Mouse (Mus musculus): ENCODE results near the gene Socs5.

The Socs5 gene

DNA sequence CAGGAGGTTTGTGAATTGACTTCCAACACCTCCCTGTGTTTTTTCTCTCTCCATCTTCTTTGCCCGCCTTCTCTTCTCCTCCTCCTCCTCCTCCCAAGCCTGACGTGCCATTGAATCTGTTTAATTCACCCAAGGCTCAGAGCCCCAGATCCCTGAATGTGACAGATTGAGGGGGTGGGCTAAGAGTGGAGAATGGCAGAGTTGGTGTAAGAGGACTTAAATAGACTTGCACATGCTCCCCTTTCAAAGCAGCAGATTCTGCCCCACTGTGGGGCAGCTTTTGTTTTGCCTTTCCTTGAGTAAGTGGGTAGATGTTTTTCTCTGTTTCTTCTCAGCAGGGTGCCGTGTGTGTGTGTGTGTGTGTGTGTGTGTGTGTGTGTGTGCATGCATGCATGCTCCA lies 61.6 kb downstream of the Socs5 start:
- no peak for DNase-seq (ENCODE audit: low read depth)

- DNase-seq (ENCODE audit: low read depth): peak; percentile 93
Observed at GRCm38 (mm10) chr17:87170364-87170763, 62.9 kb downstream of the Socs5 start.

DNA sequence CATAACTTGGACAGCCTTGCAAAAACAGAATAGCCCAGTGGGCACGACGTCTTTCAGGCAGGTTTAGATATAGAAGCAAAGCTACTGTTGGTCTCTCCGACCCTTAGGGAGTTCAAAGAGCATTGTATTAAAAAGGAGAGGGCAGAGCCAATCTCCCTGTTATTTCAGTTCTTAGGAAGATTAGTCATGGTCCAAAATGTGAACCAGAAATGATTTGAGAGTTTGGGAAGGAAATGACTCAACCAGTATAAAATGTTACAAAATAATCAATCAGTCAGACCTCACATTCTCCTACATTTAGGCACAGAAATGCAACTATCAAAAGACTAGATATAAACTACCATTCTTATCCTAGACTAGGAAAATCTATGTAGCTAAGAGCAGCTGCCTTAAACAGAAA lies 64.6 kb downstream of the Socs5 start:
- peak; percentile 57 for DNase-seq (ENCODE audit: low read depth)

GRCm38 (mm10) chr17:87173966-87174365 lies 66.5 kb downstream of the Socs5 start:
- DNase-seq (ENCODE audit: low read depth): no peak

DNA sequence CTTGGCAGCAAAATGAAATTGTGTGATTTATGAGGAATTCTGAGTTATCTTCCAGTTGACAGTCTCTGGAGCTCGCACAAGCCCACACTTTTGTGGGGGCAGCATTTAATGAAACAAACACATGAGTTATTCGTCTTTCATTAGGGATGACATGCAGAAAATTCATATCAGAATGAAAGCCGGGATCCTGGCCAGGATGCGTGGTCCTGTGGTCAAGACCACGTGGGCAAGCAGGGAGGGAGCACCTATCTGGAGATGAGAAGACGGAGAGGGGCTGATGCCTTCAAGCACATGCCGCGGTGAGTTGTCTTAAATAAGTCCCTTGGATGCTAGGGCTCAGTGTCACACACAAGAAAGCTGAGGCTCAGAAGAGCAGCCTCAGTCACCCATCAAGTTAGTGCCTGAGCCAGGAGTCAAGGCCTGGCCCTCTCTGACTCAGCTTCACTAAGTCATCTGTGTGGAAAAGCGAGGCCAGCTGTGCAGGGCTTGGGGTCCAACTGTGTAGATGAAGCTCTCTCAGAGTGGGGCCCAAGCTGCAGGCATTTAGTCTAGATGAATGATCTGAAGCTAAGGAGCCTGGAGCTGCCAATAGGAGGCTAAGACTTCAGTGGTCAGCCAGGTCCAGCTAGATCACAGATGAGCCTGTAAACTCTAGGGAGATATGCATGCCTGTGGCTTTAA lies 67.3 kb downstream of the Socs5 start:
- peak; percentile 33 for DNase-seq (ENCODE audit: low read depth)

DNA sequence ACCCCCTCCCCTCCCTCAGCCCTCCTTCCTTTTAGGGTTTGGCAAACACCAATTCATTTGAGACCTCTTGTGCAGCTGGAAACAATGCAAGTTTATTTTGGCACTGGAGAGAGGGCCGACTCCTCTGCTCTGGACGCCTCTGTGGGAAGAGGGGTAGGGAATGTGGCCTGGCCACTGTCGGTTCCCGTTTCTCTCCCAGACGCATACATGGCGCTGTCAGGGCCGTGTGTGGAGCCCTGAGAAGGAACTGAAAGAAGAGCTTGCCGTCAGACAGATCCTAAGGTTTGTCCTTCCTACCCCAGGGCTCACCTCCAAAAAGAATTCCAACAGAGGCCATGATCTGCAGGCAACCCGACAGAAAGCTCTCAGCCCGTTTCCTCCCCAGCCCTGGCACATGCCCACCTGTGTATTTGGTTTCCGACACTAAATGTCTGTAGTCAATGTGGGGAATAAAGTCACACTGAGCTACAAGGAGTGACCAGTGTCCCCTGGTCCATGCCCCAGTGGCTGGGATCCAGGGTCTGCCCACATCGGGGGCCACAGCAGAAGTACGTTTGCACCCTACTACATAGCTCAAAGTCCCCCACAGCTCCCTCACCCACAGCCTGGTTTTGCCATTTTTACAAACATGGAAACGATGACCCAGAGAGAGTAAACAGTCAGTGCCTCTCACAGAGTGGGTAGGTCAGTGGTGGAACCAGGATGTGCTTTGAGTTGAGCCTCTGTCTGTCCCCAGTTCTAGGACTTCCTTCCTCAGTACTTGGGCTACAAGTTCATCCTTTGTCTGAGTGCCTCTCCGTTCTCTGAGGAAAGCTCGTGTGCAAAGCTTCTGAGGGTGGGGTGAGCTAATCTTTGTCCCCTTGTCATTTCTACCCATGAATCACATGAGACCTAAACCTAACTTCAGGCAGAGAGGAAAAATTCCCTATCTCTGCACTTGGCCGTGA lies 68.9 kb downstream of the Socs5 start:
- DNase-seq (ENCODE audit: low read depth): no peak

DNA sequence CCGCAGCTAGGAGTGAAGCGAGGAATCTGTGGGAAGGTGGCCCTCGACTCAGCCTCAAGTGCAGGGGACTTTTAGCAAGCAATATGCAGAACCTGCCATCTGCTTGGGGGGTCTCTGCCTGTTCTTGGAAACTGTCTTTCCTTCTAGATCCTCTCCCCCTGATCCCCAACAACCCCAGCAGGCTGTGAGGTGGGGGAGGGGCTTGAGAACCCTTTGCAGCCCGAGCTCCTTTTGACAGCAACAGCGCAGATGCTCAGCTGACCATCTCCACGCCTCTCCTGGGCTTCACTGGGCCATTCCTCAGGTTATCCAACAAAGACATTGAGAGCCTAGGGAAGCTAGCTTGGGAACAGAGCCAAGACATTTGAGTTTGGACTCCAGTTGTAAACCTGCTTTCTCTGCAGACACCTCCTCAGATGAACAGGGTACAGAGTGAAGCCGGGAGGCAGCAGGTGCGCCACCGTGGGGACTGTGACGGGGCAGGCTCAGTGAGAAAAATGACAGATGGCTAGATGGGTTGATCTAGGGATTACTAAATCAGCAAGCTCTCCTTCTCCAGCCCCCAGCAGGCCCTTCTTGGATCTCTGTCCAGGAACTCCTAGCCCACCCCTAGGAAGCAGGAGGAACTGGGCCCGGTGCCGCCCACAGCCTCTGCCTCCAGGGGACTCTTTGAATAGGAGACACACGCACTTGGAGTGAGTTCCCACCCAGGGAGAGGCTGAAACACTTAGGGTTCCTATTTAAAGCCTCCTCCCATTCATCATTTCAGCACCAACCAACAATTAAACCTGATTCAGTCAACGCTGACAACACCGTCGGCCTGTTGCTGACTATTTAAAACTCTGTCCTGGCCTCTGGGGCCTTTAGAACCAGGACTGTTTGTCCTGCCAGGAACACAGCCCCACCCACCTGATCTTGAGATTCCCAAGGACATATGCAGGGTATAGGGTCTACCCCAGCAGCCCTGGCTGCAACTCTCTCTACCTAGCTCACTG lies 71.4 kb downstream of the Socs5 start:
- DNase-seq (ENCODE audit: low read depth): no peak

DNA sequence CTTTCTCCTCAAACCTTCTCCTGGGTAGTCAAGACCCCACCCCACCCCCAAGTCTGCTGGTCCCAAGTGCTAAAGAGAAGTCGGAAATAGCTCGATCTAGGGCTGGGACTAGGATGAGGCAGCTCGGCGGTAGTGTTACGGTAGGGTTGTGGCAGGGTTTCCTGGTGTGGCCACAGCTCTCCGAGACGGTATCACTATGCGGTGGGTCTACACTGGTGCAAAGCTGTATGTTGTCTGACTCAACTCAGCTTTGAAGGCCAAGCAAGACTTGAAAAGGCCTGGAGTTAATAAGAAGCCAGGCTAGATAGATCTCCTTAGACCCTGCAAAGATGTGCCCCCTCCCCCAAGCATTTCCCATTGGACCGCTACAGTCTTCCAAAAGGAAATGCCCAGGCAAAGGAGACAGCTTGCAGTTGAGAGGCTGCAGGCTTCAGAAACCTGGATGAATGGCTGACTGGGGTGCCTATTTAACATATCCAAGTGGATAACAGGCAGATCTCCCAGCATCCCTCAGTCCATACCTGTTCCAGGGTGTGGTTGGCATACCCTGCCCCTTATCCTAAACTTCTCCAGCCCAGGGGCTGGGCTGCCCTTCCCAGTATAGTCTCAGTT lies 72.6 kb downstream of the Socs5 start:
- peak; percentile 62 for DNase-seq (ENCODE audit: low read depth)

DNA sequence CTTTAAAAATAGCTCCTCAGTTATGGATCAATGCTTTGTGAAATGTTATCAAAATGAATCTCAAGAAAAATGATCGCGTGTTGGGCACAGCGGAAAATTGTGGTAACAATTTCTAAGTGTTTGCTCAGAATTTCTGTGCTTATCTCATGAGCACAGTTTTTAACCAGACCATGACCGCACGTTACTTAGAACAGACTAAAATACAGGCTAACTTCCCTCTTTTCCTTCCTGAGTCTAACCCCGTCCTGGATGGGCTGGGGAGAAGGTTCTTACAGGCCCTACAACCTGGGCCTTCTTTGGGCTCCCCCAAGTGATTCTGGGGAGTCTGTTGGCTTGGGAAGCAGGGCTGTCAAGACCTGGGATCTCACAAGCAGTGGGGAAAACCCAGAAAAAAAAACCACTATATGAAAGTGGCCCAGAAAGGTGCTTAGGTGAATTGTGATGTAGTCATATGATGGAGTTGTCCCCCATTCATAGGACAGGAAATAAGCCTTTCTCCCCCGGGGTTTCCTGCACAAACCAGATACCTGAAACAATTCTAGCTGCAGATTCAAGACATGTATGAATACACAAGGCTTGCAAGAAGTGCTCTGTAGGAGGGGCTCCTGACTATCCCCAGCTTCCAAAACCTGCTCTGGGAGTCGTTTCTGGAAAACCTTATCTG lies 74.3 kb downstream of the Socs5 start:
- peak; percentile 92 for DNase-seq (ENCODE audit: low read depth)

- no peak for DNase-seq (ENCODE audit: low read depth)
Observed at GRCm38 (mm10) chr17:87185461-87186066, 78.1 kb downstream of the Socs5 start.

DNA sequence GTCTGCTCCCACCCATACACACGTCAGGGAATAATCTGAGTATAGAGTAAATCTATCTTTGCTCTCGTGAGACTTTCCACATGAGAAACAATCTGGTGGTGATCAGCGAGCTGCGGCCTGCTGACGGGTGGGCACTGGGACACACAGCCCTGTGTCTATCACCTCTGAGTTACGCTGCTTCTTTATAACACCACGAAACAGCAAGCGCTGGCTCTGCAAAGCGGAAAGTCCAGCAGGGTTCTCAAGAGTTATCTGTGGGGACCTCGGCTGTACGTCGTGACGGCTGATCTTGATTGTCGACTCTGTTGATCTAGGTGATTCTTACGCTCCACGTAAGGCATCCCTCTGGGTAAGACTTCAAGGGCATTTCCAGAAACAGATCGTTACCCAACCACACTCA lies 79.5 kb downstream of the Socs5 start:
- no peak for DNase-seq (ENCODE audit: low read depth)

Data from 416B (cell line).